Mouse (Mus musculus) urinary bladder, postnatal 25 days (tissue): ENCODE results near the gene Elane.
A peak's percentile ranks its signal among the peaks of the same experiment; 100 is the strongest.
"Not testable (repeated sequence)": the region's sequence is repeated elsewhere in the genome, so short reads cannot be mapped to it uniquely, and the experiment has no call there.

Source experiments
- DNase-seq: peaks from one replicate; pipeline ENCODE4 v3.0.0; 2022; ENCODE audit warnings: low spot score

The Elane gene

GRCm38 (mm10) chr10:79881981-79882380 lies 4.1 kb upstream of the Elane start:
- DNase-seq, result no peak

GRCm38 (mm10) chr10:79883297-79884084 lies 2.6 kb upstream of the Elane start:
- peak; percentile 81 for DNase-seq

DNA sequence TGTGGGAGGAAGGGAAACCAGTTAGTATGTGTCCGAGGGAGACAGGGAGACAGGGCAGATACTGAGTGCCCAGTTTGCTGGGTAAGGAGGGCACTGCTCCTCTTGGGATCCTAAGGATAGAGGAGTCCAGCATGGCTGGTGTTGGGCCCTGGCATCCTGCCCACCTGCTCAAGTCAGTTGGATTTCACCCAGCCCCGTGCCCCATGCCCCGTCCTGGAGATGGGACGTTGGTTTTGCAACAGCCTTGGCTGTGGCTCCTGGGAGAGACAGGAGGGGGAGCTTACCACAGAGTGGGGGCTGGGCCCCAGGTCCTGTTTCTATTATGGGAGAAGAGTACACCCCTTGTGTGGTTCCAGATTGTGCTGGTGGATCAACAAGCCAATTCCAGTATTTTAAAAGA lies 1.6 kb upstream of the Elane start:
- DNase-seq, result no peak

GRCm38 (mm10) chr10:79884938-79885337 lies 1.1 kb upstream of the Elane start:
- DNase-seq, result not testable (repeated sequence)

DNA sequence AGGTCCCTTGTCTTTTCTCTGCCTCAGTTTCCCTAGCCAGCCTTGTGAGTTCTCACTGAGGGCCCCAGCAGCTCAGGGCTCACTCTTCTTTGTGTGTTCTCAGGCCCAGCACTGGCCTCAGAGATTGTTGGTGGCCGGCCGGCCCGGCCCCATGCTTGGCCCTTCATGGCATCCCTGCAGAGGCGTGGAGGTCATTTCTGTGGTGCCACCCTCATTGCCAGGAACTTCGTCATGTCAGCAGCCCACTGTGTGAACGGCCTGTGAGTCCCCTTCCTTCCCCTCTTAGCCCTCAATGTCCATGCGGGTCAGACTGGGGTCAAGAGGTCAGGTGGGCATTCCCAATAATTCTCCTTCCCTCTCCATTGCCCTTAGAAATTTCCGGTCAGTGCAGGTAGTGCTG lies 564 bp downstream of the Elane start:
- DNase-seq, result no peak

DNA sequence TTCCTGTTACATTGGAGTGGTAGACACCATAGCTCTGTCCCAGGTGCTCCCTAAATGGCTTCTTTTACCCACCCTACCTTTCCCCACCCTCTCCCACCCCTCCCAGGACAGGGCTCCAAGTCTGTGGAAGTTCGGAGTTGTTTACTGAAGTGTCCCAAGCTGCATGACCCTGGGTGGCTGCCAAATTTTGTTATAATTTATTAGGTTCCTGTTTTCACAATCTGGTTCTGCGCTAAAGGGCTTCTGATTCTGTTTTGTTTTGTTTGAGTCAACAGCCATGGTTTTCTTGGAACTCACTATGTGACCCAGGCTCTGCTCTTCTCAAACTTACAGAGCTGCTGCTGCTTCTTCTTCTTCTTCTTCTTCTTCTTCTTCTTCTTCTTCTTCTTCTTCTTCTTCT lies 3.3 kb downstream of the Elane start:
- DNase-seq, result no peak

DNA sequence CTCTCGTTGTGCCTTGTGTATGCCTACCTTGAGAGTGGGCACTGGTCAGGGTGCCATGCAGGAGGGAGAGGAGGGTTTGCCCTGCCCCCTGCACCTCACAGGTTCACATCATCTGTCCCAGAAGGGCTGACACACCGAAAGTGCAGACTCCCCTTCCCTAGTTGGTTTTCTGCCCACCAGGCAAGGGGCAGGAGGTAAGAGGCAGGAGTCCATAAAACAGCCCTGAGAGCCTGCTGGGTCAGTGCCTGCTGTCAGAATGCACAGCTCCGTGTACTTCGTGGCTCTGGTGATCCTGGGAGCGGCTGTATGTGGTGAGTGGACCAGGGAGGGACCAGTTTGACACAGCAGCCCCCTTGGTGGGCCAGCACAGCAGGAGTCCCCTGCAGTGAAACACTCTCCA lies 4.6 kb downstream of the Elane start, which contains the start of gene Cfd:
Gene Cfd, plus strand, starts transcription at position 184 of the 400 bp plus-strand sequence.
- no peak for DNase-seq

GRCm38 (mm10) chr10:79892451-79893118 lies 6.5 kb downstream of the Elane start:
- DNase-seq, result peak; percentile 78

DNA sequence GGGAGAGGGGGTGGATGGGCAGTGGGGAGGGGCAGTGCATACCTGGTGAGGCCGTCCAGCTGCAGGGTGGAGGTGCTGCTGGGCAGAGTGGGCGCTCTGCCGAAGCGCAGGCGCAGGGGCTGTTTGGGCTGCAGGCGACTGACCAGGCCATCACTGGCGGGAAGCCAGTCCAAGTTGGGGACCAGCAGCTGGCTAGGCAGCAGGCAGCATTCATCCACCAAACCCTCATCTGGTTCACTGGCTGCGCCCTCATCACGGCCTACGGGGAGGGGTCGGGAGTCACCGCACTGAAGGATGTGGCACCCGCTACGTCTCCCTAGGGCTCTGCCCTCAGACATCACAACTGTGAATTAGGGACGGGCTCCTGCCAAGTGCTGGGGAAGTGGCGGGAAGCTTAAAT lies 10.3 kb downstream of the Elane start:
- no peak for DNase-seq

GRCm38 (mm10) chr10:79896814-79897213 lies 10.8 kb downstream of the Elane start:
- no peak for DNase-seq

- no peak for DNase-seq
Measured at GRCm38 (mm10) chr10:79897316-79898245, 11.5 kb downstream of the Elane start.

DNA sequence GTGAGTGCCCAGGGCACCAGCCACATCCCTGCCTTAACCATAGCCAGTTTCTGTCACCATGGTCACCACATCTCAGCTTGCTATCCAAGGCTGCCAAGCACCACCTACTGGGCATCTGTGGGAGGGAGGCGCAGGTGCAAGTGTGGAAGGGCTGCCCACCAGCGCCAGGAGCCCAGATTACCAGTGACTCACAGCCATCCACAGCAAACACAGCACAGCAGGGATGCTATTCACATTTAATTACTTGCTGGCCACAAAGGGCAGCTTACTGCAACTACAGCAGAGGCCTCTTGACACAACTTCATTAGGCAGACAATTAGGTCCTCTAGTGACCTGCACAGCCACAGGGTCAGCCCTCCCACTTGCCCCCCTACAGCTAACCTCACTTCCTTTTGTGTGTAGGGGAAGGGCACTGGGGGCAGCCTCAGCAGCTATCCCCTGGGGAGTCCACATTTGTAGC lies 14.9 kb downstream of the Elane start:
- no peak for DNase-seq

DNA sequence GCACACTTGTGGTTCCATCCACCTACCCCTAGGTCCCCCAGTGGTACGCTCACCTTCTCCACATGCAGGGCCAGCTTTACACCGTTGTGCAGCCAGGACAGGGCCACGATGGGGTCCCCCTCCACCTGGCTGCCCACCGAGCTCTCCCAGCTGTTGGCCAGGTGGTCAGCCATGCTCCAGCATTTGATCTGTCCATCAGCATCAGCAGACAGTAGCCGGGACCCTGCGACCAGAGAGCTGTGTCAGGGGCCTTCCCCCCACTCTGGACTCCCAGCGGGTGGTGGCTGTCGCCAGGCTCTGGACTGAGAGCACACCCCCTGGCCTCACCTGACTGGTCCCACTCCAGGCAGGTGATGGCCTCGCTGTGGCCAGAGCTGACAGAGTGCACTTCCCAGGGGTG lies 20.7 kb downstream of the Elane start:
- DNase-seq, result no peak

- no peak for DNase-seq
Measured at GRCm38 (mm10) chr10:79907415-79907814, 21.4 kb downstream of the Elane start.

DNA sequence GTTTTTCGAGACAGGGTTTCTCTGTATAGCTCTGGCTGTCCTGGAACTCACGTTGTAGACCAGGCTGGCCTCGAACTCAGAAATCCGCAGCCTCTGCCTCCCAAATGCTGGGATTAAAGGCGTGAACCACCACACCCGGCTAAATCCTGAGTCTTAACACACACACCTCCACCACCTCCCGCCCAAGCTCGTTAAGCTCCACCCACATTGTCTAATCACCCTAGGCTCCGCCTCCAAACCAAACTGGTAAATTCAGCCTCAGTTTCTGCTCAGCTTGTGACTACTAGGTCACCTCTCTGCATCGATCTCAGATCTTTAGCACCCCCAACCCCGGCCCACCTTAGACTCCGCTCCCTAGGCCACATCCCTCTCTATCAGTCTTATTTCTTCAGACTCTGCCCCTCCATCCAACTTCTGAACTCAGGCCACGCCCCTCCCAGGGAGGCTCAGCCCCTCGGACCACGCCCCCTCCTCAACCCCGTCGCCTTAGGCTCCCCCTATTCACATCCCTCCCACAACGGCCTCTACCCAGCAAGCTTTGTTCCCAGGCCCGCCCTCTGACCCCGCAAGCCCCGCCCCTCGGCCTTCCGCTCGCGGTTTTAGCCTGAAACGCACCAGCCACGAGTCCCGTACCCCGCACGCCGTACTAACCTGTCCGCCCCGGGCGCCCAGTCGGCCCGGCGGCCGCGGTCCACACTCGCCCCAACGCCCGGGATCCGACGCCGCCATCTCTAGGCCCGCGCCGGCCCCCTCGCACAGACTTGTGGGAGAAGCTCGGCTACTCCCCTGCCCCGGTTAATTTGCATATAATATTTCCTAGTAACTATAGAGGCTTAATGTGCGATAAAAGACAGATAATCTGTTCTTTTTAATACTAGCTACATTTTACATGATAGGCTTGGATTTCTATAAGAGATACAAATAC lies 22.4 kb downstream of the Elane start, which contains the start of gene Med16:
Gene Med16, minus strand, starts transcription at position 757 of the 925 bp plus-strand sequence.
- DNase-seq, result peak; percentile 92

DNA sequence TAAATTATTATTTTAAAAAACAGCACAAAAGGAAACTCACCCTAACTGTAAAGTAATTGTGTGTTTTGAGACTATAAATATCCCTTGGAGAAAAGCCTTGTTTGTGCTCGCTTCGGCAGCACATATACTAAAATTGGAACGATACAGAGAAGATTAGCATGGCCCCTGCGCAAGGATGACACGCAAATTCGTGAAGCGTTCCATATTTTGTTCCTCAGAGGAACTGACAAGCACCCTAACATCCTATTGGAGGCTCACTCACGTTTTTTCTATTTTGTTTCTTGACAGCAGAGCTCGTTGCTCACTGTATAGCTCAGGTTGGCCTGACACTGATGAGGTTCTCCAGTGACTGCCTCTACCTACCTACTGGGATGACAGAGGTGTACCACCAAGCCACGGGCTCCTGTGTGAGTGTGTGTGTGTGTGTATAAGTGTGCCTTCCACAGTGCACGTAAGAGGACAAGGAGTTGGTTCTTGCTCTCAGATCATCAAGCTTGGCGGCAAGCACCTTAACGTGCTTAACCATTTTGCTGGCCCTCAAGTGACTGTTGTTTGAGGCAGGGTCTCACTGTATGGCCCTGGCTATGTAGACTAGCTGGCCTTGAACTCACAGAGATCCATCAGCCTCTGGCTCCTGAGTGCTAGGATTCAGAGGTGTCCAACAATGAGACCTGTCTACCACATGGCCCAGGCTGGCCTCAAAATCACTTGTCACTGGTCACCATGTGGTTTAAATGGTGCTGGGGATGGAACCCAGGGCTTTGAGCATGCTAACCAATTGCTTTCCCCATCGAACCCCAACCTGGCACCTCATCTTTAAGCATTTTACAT lies 23.3 kb downstream of the Elane start:
- no peak for DNase-seq

- DNase-seq, result no peak
Measured at GRCm38 (mm10) chr10:79910556-79910955, 24.5 kb downstream of the Elane start, which contains the start of gene Gm26602. Gene Gm26602 (plus strand): TSS chr10:79910856.

GRCm38 (mm10) chr10:79912412-79912811 lies 26.4 kb downstream of the Elane start:
- no peak for DNase-seq

DNA sequence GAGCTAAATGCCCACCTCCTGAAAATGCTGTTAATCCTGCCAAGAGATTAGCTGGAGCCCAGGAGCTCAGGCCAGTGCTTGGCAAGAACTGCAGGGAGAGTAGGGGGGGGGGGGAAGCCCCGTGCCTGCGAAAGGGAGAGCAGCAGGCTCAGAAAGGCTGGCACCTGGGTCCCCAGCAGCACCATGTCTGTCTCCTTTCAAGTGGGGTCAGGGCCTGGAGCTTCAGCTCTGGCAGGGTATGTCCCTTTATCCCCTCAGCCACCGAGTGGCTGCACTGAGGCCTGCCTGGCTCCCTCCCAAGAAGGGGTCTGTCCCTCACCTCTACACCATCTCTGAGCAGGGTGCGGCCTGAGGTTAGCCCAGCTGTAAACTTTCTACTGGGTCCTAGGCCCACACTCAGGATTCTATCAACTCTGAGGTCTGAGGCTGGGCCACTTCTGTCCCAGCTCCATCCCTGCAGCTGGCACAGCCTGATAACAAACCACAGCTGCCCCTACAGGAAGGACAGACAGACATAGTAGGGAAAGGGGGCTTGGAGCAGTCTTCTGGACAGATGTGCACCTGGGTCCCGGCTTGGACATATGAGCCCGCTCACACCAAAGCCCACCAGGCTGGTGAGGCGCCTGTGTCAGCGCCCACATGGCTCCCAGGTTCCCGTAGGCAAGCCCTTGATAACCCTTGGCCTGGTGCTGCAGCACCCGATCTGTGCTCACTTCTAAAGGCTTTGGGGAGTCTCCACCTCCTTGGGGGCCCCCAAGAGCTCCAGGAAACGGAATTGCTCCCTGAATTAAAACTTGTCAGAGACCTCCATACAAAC lies 28.3 kb downstream of the Elane start:
- no peak for DNase-seq
